Mouse (Mus musculus) urinary bladder, postnatal 14 days (tissue): Measurements from ENCODE around the gene Spesp1.
A peak's percentile ranks its signal among the peaks of the same experiment; 100 is the strongest.

Experiments
- DNase-seq: peaks from one replicate; pipeline ENCODE4 v3.0.0; 2021; ENCODE audit warnings: low spot score

The Spesp1 gene

GRCm38 (mm10) chr9:62281991-62282390, at the start of gene Spesp1:
Gene Spesp1 (minus strand): TSS chr9:62282208.
- no peak for DNase-seq

DNA sequence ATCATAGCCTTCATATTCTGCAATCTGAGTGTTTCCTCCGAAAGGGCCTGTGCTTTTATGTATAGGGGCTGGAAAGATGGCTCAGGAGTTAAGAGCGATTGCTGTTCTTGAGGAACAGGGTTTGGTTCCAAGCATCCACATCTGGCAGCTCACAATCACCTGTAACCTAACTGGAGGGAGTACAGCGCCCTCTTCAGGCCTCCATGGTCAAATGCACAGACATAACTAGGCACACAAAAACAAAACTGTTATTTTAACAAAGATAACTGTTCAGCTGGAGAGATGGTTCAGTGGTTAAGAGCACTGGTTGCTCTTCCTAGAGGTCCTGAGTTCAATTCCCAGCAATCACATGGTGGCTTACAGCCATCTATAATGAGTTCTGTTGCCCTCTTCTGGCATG, 44.0 kb upstream of the Spesp1 start:
- DNase-seq = no peak

DNA sequence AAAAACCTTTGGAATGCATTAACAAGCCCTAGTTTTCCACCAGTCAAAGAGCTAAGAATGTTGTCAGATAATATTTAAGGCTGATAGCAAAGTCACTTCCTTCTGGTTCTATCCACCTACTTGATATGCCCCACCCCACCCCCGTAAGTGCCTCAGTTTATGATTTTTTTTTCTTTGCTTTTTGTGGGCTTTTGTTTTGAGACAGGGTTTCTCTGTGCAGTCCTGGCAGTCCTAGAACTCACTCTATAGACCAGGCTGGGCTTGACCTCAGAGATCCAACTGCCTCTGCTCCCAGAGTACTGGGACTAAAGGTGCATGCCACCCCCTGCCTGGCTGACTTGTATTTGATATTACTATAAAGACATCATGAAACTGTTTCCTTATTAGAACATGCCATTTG, 41.8 kb upstream of the Spesp1 start:
- no peak for DNase-seq

- DNase-seq = no peak
These were observed 36.7 kb upstream of the Spesp1 start for GRCm38 (mm10) chr9:62318729-62319128.

- DNase-seq = no peak
These were observed 33.5 kb upstream of the Spesp1 start for GRCm38 (mm10) chr9:62315556-62315955.

DNA sequence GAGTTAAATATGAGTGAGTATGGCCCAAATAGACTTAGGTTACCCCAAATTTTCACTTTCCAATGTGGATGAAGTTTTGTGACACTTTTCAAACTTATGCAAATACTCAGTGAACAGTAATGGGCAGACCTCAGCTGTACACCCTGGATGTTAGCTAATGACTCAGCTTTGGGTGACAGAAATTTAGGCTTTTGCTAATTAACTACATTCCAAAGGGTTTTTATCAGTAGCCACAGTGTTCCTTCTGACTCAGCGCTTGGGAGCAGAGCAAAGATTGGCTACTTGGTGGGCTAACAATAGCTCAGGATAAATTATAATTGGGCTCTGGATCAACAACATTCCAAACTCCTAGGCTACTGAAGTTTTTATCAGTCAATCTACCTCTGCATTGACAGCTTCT, 14.9 kb upstream of the Spesp1 start:
- no peak for DNase-seq

GRCm38 (mm10) chr9:62295006-62295698, 13.1 kb upstream of the Spesp1 start:
- peak; percentile 78 for DNase-seq

- no peak for DNase-seq
These were observed 5.6 kb upstream of the Spesp1 start for GRCm38 (mm10) chr9:62287633-62288025.

- peak; percentile 78 for DNase-seq
These were observed 5.1 kb upstream of the Spesp1 start for GRCm38 (mm10) chr9:62286967-62287632.

DNA sequence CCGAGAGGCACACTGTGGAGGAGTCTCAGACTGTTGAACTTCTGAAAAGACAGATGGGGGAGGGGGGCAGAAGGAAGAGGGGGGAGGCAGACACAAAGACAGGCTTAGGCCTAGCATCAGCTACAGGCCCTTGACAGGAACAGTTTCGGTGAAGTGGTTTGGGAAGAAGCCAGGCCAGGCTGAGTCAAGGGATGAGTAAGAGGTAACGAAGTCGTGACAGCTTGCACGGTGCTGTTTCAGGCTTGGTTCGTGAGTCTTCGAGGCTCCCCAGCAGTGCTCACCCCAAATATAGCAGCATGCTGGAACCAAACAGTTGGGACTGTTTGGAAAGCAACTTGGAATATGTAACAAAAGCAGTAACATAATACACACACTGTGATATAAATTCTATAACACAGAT, 2.3 kb upstream of the Spesp1 start:
- DNase-seq = peak; percentile 17

GRCm38 (mm10) chr9:62276899-62277298, 5.1 kb downstream of the Spesp1 start:
- DNase-seq = no peak

GRCm38 (mm10) chr9:62270775-62271399, 11.1 kb downstream of the Spesp1 start:
- DNase-seq = no peak

- DNase-seq = no peak
These were observed 12.8 kb downstream of the Spesp1 start for GRCm38 (mm10) chr9:62269161-62269560.

- no peak for DNase-seq
These were observed 16.7 kb downstream of the Spesp1 start for GRCm38 (mm10) chr9:62265278-62265677.

- no peak for DNase-seq
These were observed 18.4 kb downstream of the Spesp1 start for GRCm38 (mm10) chr9:62263652-62264051.

- DNase-seq = no peak
These were observed 20.6 kb downstream of the Spesp1 start for GRCm38 (mm10) chr9:62261406-62261805.

DNA sequence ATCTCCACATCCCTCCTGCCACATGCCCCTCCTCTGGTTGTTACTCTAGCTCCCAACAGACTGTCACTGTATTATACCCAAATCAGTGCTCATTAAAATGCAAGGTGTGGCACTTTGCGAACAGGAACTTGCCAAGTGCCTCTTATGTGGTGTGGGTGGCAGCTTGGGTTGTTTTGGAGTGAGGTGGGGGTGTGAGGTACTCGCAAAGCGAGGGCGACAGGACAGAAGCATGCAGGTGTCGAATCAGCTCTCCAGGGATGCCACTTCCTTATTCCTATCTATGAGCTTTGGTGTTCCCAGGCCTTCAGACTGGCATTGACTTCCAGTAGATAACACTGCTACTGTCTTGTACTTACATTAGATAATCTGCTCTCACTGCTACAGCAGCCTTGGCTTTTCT, 21.0 kb downstream of the Spesp1 start:
- no peak for DNase-seq

GRCm38 (mm10) chr9:62258005-62258404, 24.0 kb downstream of the Spesp1 start:
- no peak for DNase-seq

GRCm38 (mm10) chr9:62255896-62256576, 26.0 kb downstream of the Spesp1 start:
- no peak for DNase-seq

GRCm38 (mm10) chr9:62253736-62254443, 28.1 kb downstream of the Spesp1 start:
- no peak for DNase-seq

GRCm38 (mm10) chr9:62250296-62250695, 31.7 kb downstream of the Spesp1 start:
- DNase-seq = no peak

GRCm38 (mm10) chr9:62246380-62246942, 35.5 kb downstream of the Spesp1 start:
- DNase-seq = no peak
